ENCODE assay signal across 26 mouse cellular contexts in genomic region chr9:45125211-45125610, GRCm38 (mm10). TPM values are rescaled to one million over a fixed set of nuclear protein-coding genes. Genes with fewer than 3 reads are reported as not detected.
"Had no signal": no experiment of that assay in that cellular context is flagged by ENCODE, and none has a peak within 500 bp of the region (broad histone marks: within the 10 kb centered on the region; RNA-seq: fewer than 3 reads in every experiment).

No protein-coding gene starts in this region.

- H3K27ac ChIP-seq: kidney, postnatal 0 days; limb, embryonic 12.5 days; limb, embryonic 15.5 days; liver, embryonic 14.5 days; neural tube, embryonic 12.5 days; neural tube, embryonic 15.5 days; stomach, postnatal 0 days had no signal

- H3K4me3 ChIP-seq: limb, embryonic 12.5 days; limb, embryonic 15.5 days; neural tube, embryonic 12.5 days; neural tube, embryonic 15.5 days had no signal

- H3K9me3 ChIP-seq: limb, embryonic 12.5 days; limb, embryonic 15.5 days; neural tube, embryonic 12.5 days; neural tube, embryonic 15.5 days had no signal

- H3K9ac ChIP-seq: limb, embryonic 12.5 days; limb, embryonic 15.5 days; liver, embryonic 14.5 days; liver, postnatal 0 days; lung, embryonic 14.5 days; neural tube, embryonic 12.5 days; neural tube, embryonic 15.5 days had no signal

- ATAC-seq: liver, postnatal 0 days; lung, postnatal 0 days had no signal

- DNase-seq: kidney, adult 2 months; kidney, postnatal 36 days; left cerebral cortex, postnatal 4 days; liver, postnatal 0 days; lung, embryonic 14.5 days; lung, postnatal 36 days; midbrain, embryonic 14.5 days; right cerebral cortex, adult 18-20 months; right cerebral cortex, postnatal 14 days; right cerebral cortex, postnatal 4 days; thymus, postnatal 36 days had no signal

RNA-seq across cellular contexts. Expression of gene Scn2b, which starts 7.6 kb away (rescaled TPM):
- total RNA-seq: megakaryocyte progenitor cell, adult 5-6 weeks; megakaryocyte-erythroid progenitor cell, adult 5-6 weeks had no signal

RNA-seq across cellular contexts. Expression of gene Scn4b, which starts 13.0 kb away (rescaled TPM):
- total RNA-seq: megakaryocyte progenitor cell, adult 5-6 weeks had no signal
- polyA plus RNA-seq: lung, embryonic 14.5 days; stomach, embryonic 14.5 days had no signal

RNA-seq across cellular contexts. Expression of gene Jaml, which starts 46.2 kb away (rescaled TPM):
- total RNA-seq: layer of hippocampus, postnatal 10 days; midbrain, postnatal 0 days had no signal
- polyA plus RNA-seq: kidney, embryonic 14.5 days had no signal

RNA-seq across cellular contexts. Expression of gene BC049352, which starts 56.6 kb away (rescaled TPM):
- total RNA-seq: left cerebral cortex, postnatal 4 days; megakaryocyte progenitor cell, adult 5-6 weeks; megakaryocyte-erythroid progenitor cell, adult 5-6 weeks; midbrain, postnatal 0 days had no signal
- polyA plus RNA-seq: kidney, embryonic 14.5 days; limb, embryonic 12.5 days; midbrain, embryonic 11.5 days; midbrain, embryonic 14.5 days; neural tube, embryonic 12.5 days; neural tube, embryonic 15.5 days; stomach, embryonic 14.5 days had no signal
